Mouse (Mus musculus): Measurements from ENCODE around the gene Ubiad1.

DNA sequence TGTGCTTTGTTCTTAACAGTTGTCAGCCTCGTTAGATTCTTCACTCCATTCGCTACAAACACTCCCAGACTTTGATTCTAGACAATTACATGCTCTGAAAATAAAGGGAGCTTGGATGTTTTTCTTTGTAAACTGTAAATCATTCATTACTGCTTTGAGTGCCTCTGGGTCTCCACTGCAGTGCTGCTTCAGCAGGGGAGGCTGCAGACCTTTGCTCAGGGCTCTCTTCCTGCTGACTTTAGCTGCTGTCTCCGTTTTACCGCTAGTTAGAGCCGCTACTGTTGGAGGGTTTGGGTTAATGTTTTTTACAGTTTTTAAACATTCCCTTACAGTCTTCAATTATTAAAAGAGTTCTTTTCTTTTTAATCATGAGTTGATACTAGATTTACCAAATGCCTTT is 28.9 kb upstream of the Ubiad1 start:
- TF ChIP-seq GATA1 (IDR thresholded peaks at IDR 0.05; ENCODE audit: borderline replicate concordance, low read length) (no peak), CTCF (IDR thresholded peaks at IDR 0.05; ENCODE audit: low read depth, low read length) (no peak), POLR2AphosphoS5 (IDR thresholded peaks at IDR 0.05; ENCODE audit: insufficient replicate concordance, low read depth, low read length) (no peak), TAL1 (conservative IDR thresholded peaks at IDR 0.05; ENCODE audit: low read depth, low read length) (no peak), GATA2 (IDR thresholded peaks at IDR 0.05; ENCODE audit: borderline replicate concordance, low read depth, low read length) (no peak)

Data from G1E (cell line).